23 mouse cellular contexts compared by ENCODE assay signal in genomic region chr16:6331400-6331939, GRCm38 (mm10).
DNase-seq lines count a peak whose midpoint lies in the region; ATAC-seq and TF ChIP-seq lines count a peak whose summit lies in the region.
"Had no signal": no experiment of that assay in that cellular context is flagged by ENCODE, and none has a peak within 500 bp of the region (broad histone marks: within the 10 kb centered on the region; RNA-seq: fewer than 3 reads in every experiment).

No protein-coding gene starts in this region.

- H3K9me3 ChIP-seq in midbrain, embryonic 11.5 days (ENCODE audit: control insufficient read depth, low read length): no peaks in the 10 kb centered on the region
- no peaks in the 10 kb centered on the region for H3K9me3 ChIP-seq in midbrain, embryonic 15.5 days
- no peaks in the 10 kb centered on the region for H3K9me3 ChIP-seq in limb, embryonic 10.5 days (replicated peaks)
- H3K9me3 ChIP-seq: embryonic facial prominence, embryonic 15.5 days; forebrain, embryonic 10.5 days; heart, embryonic 13.5 days; hindbrain, embryonic 12.5 days had no signal

- H3K36me3 ChIP-seq in midbrain, embryonic 11.5 days (ENCODE audit: control insufficient read depth, insufficient read depth, low read length): no peaks in the 10 kb centered on the region
- no peaks in the 10 kb centered on the region for H3K36me3 ChIP-seq in midbrain, embryonic 15.5 days (replicated peaks)
- no peaks in the 10 kb centered on the region for H3K36me3 ChIP-seq in limb, embryonic 10.5 days
- H3K36me3 ChIP-seq: embryonic facial prominence, embryonic 15.5 days; forebrain, embryonic 10.5 days; heart, embryonic 13.5 days; hindbrain, embryonic 12.5 days had no signal

- H3K27me3 ChIP-seq in midbrain, embryonic 11.5 days (ENCODE audit: control insufficient read depth, insufficient read depth, low read length): no peaks in the 10 kb centered on the region
- H3K27me3 ChIP-seq in midbrain, embryonic 15.5 days (replicated peaks): no peaks in the 10 kb centered on the region
- no peaks in the 10 kb centered on the region for H3K27me3 ChIP-seq in limb, embryonic 10.5 days (ENCODE audit: low read depth, poor library complexity, severe bottlenecking)
- H3K27me3 ChIP-seq: embryonic facial prominence, embryonic 15.5 days; heart, embryonic 13.5 days; hindbrain, embryonic 12.5 days had no signal

- H3K9ac ChIP-seq in midbrain, embryonic 11.5 days (ENCODE audit: low read length): no peak overlapping the region
- no peak overlapping the region for H3K9ac ChIP-seq in midbrain, embryonic 15.5 days
- H3K9ac ChIP-seq: embryonic facial prominence, embryonic 15.5 days; heart, embryonic 13.5 days; hindbrain, embryonic 12.5 days had no signal

- ATAC-seq in midbrain, embryonic 11.5 days (ENCODE audit: low FRiP score): peak; percentile 61; the same call in 1 of the 2 replicates
- ATAC-seq in midbrain, embryonic 15.5 days (replicated peaks): no peak
- ATAC-seq: forebrain, embryonic 16.5 days; hindbrain, postnatal 0 days had no signal

- no peak overlapping the region for H3K27ac ChIP-seq in midbrain, embryonic 11.5 days (ENCODE audit: low read depth, low read length)
- no peak overlapping the region for H3K27ac ChIP-seq in midbrain, embryonic 15.5 days
- H3K27ac ChIP-seq in limb, embryonic 10.5 days: no peak overlapping the region
- H3K27ac ChIP-seq: embryonic facial prominence, embryonic 15.5 days; forebrain, embryonic 10.5 days; gastrocnemius, adult 2 months; heart, embryonic 13.5 days; hindbrain, embryonic 12.5 days; hindbrain, postnatal 0 days had no signal

- no peak for TF ChIP-seq CTCF in brain, embryonic 14.5 days (IDR thresholded peaks at IDR 0.05; ENCODE audit: borderline replicate concordance, extremely low read depth, insufficient read depth, insufficient read length)

- no peak overlapping the region for H3K4me2 ChIP-seq in midbrain, embryonic 11.5 days
- no peak overlapping the region for H3K4me2 ChIP-seq in midbrain, embryonic 15.5 days
- H3K4me2 ChIP-seq: embryonic facial prominence, embryonic 15.5 days; heart, embryonic 13.5 days; hindbrain, embryonic 12.5 days had no signal

- intact Hi-C loops in heart, postnatal 36 days (cut with DNase I): no loop called here

- peak; percentile 79 for DNase-seq in heart, adult 11 months
- DNase-seq in heart, postnatal 36 days: no peak
- DNase-seq in midbrain, embryonic 11.5 days (ENCODE audit: low spot score, missing footprints): peak; percentile 88
- DNase-seq in brain, embryonic 14.5 days (ENCODE audit: low read depth): peak; percentile 52
- DNase-seq in retina, embryonic 14.5 days (ENCODE audit: low spot score): peak; percentile 31
- DNase-seq in limb, embryonic 10.5 days (ENCODE audit: low spot score): no peak
- DNase-seq in T-cell, adult 2 months (ENCODE audit: low spot score): no peak
- DNase-seq: adrenal gland, adult 8-10 months; adrenal gland, postnatal 36 days; cerebellum, adult 18-20 months; cerebellum, adult 9-11 months; cerebellum, postnatal 36 days; gastrocnemius, adult 2 months; gastrocnemius, postnatal 25 days; heart, postnatal 4 days had no signal

- no peaks in the 10 kb centered on the region for H3K4me1 ChIP-seq in midbrain, embryonic 11.5 days (ENCODE audit: control insufficient read depth, insufficient read depth, low read length)
- H3K4me1 ChIP-seq in midbrain, embryonic 15.5 days: no peaks in the 10 kb centered on the region
- no peaks in the 10 kb centered on the region for H3K4me1 ChIP-seq in limb, embryonic 10.5 days
- H3K4me1 ChIP-seq: embryonic facial prominence, embryonic 15.5 days; heart, embryonic 13.5 days; hindbrain, embryonic 12.5 days had no signal

- TF ChIP-seq POLR2A in brain, embryonic 14.5 days (IDR thresholded peaks at IDR 0.05; ENCODE audit: borderline replicate concordance, extremely low read depth, insufficient read depth, insufficient read length, poor library complexity, severe bottlenecking): no peak

- 54% methylated on average over 10 of the region's 10 CpGs for WGBS in midbrain, embryonic 11.5 days
- 45% methylated on average over 10 of the region's 10 CpGs for WGBS in midbrain, embryonic 15.5 days
- WGBS in limb, embryonic 10.5 days: 80% methylated on average over 10 of the region's 10 CpGs

- H3K4me3 ChIP-seq in midbrain, embryonic 11.5 days (ENCODE audit: low read depth, low read length): no peak overlapping the region
- no peak overlapping the region for H3K4me3 ChIP-seq in midbrain, embryonic 15.5 days
- no peak overlapping the region for H3K4me3 ChIP-seq in limb, embryonic 10.5 days
- H3K4me3 ChIP-seq: embryonic facial prominence, embryonic 15.5 days; erythroblast, embryonic 14.5 days; forebrain, embryonic 10.5 days; gastrocnemius, adult 2 months; heart, embryonic 13.5 days; hindbrain, embryonic 12.5 days had no signal

Comparison
In these comparisons a context has a peak if more than half of its experiments do, and no peak if none do; other contexts are left out.
1. DNase-seq: peak in heart, adult 11 months (single experiment), midbrain, embryonic 11.5 days (single experiment), brain, embryonic 14.5 days (single experiment) and retina, embryonic 14.5 days (single experiment); none in heart, postnatal 36 days (0 of 2), limb, embryonic 10.5 days (single experiment) and T-cell, adult 2 months (single experiment).